Mouse (Mus musculus) gastrocnemius, adult 2 months (tissue): ENCODE data around the gene Arid1b. TPM values are rescaled to one million over a fixed set of nuclear protein-coding genes. Genes with fewer than 3 reads are reported as not detected.

ENCODE experiments used
- DNase-seq: peaks from one replicate; pipeline ENCODE4 v3.0.0; 2022
- H3K27ac ChIP-seq: fragments of 200-600 bp; 2 replicates; pipeline ENCODE4 v1.8.1; 2022; ENCODE audit warnings: mild to moderate bottlenecking
- H3K4me3 ChIP-seq: fragments of 200-600 bp; 2 replicates; pipeline ENCODE4 v1.8.1; 2022; ENCODE audit warnings: mild to moderate bottlenecking, moderate library complexity
- CTCF ChIP-seq: fragments of 200-600 bp; IDR thresholded peaks from 2 replicates; pipeline ENCODE4 v1.8.1; 2022; ENCODE audit warnings: antibody characterized with exemption, mild to moderate bottlenecking, moderate library complexity
- intact Hi-C: fragments of 180-260 bp; cut with DNase I; formaldehyde crosslinking; loops from one replicate; pipeline ENCODE4 v1.15.1; 2025
- total RNA-seq, 2 experiments: library from RNA; stranded (reverse); gene quantifications; 2 replicates each; pipeline ENCODE4 v1.2.3; 2021

Gene Arid1b
- total RNA-seq, 2 experiments from 2014 or later = 35.1 to 35.6 TPM

DNA sequence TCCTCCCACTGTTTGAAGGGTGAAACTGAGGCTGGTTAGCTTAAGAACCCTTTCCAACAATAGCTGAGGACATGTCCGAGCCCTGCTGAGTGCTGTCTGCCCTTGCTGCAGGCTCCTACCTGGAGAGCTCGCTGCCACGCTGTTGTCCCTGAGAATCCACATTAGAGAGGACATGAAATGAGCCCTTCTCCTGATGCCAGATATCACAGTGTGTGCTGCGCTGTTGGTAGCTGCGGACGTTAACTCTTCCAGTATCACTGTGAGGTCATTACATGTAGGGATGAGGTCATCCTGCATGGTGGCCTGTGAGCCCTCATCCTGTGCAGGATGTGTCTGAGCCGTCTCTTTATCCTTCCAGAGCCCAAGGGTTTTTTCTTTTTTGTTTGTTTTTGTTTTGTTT, 235.9 kb downstream of the Arid1b start:
- intact Hi-C loops = no loop called here
- no peak for DNase-seq
- H3K4me3 ChIP-seq = no peak overlapping the region
- no peak for TF ChIP-seq CTCF
- H3K27ac ChIP-seq = no peak overlapping the region

DNA sequence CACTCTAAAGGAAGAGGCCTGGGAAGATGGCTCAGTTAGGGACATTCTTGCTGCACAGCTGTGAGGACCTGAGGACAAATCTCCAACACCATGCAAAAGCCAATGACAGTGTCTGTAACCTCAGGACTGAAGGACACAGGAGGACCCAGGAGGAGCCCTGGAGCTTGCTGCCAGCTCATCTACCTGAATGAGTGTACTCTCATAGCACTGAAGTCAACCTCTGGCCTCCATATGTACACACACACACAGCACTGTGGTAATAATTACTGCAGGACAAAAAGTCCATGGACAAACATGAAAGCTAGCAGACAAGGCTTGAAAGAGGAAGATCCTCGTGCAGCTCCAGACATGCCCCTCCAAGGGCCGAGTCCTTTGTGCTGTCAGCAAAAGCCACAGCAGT, 238.0 kb downstream of the Arid1b start:
- no peak for TF ChIP-seq CTCF
- intact Hi-C loops = no loop called here
- H3K27ac ChIP-seq = no peak overlapping the region
- H3K4me3 ChIP-seq = no peak overlapping the region
- DNase-seq = no peak

- intact Hi-C loops = no loop called here
- DNase-seq = no peak
- TF ChIP-seq CTCF = no peak
- no peak overlapping the region for H3K27ac ChIP-seq
- H3K4me3 ChIP-seq = no peak overlapping the region
Measured at GRCm38 (mm10) chr17:5233991-5234390, 239.9 kb downstream of the Arid1b start.

DNA sequence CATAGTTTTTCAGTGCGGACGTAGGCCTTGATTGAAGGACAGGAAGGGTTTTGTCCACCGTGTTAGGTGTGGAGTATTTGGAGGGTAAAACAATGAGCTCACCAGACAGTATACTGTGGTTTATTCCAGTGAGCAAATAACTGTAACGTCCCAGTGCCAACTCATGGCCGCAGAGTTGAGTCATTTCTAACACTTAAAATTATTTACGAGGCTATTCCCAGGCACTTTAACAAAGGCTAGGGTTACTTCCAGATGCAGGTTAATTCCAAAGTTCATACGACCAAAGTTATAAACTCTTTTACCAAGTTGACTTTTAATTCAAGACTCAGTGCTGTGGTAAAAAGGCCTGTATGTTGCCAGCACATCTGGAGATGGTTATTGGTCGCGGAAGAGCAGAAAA, 240.9 kb downstream of the Arid1b start:
- TF ChIP-seq CTCF = no peak
- intact Hi-C loops = no loop called here
- H3K27ac ChIP-seq = no peak overlapping the region
- H3K4me3 ChIP-seq = no peak overlapping the region
- no peak for DNase-seq

DNA sequence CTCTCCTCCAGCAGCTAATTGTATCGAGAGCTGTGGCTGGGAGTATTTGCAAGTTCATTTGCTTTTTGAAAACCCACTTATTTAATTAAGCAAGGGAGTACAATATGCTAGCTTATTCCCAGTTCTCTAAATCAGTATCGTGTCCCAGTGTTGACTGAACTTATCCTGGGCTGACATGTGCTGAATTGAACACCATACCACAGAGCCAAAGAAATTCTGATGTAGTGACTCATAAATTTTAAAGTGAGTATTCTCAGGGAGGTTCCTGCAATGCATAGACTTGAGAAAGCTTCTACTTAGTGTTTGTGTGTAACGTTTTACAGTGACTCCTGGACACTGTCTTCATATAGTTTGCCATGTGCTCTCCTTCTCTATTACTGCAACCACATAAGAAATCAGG, 243.6 kb downstream of the Arid1b start:
- no peak for TF ChIP-seq CTCF
- intact Hi-C loops = no loop called here
- no peak for DNase-seq
- H3K4me3 ChIP-seq = no peak overlapping the region
- H3K27ac ChIP-seq = peak overlapping the region; percentile 43; the same call in 1 of the 2 replicates

DNA sequence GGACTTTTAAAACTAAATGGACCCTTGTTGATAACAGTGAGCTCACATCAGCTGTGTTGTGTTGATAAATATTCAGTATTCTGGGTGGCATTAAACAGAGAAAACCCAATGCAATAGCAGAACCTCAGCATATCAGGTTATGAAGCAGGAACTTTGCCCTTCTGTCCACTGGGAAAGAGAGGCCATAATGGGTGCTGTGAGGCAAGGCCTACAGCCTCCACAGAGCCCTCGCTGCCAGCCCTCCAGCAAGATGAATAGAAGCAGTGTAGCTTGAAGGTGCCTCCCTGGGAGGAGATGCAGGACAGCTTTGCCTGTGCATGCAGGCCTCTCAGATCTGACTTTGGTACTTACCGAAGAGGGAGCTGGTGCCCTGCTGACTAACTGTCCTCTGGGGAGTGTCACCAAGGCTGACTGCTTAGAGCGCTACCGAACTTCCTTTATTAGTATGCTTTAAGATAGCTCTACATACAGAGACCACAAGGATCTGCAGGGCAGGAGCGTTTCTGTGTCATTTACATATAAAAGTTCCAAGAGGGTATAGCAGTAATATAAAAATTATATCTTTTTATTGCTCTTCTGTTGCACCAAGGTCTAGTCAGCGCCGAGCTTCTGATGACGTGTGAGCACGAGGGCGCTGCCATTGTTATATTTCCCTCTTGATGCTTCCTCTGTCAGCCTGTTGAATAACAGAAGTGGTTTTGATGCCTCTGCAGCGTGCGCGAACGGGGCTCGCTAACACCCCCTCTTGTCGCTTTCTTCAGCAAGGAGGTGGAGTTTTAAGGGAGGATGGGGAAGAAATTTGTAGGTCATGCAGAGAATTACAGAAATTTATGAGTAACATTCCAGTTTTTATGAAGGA, 244.5 kb downstream of the Arid1b start:
- H3K27ac ChIP-seq = peak overlapping the region; percentile 43; the same call in 1 of the 2 replicates
- intact Hi-C loops = no loop called here
- no peak for DNase-seq

DNA sequence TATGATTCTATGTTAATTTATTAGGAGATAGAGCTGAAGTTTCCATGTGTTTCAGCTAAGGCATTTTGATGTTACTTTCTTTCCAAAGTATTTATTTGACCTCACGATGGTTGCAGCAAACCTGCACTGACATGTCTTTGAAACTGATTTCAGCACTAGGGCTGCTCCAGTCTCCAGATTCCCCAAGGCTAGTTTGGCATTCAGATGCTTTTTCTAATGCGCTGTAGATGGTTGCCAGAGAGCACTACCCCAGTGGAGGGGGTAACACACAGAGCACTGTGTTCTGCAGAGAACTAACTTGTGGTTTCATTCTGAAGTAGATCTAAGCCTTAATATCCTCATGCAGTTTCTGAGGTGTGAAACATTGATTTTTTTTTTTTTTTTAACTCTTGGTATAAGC, 250.4 kb downstream of the Arid1b start:
- H3K4me3 ChIP-seq = no peak overlapping the region
- DNase-seq = no peak
- no peak for TF ChIP-seq CTCF
- no peak overlapping the region for H3K27ac ChIP-seq
- intact Hi-C loops = no loop called here

More for the DNA sequence above, 244.5 kb downstream of the Arid1b start:
- H3K4me3 ChIP-seq = no peak overlapping the region
- no peak for TF ChIP-seq CTCF

- Histone ChIP-seq H3K4me3 (no peak overlapping the region), H3K27ac (peak overlapping the region; percentile 53)
- intact Hi-C loops = no loop called here
- peak; percentile 67 for DNase-seq
- TF ChIP-seq CTCF = no peak
Measured at GRCm38 (mm10) chr17:5246688-5247087, 252.6 kb downstream of the Arid1b start.

- intact Hi-C loops = no loop called here
- H3K27ac ChIP-seq = peak overlapping the region; percentile 53
- no peak for TF ChIP-seq CTCF
Measured at GRCm38 (mm10) chr17:5247247-5247646, 253.1 kb downstream of the Arid1b start.

DNA sequence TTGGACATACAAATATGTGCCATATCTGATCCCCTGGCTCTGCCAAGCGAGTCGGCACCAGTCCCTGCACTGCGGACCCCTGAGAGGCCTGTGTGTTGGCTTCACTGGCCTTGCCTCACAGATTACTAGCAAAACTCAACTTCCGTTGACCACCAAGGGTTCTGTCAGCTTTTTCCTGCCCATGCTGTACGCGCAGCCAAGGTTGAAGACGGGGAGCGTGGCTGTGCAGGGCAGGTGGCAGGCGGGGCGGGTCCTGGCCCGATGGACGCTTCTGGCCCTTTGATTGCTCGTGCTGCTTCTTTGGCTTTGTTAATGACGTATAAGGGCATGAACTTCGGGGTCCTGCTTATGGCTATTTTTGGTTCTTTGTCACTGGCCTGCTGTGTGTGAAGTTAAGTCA, 253.6 kb downstream of the Arid1b start:
- intact Hi-C loops = no loop called here
- DNase-seq = no peak
- Histone ChIP-seq H3K4me3 (no peak overlapping the region), H3K27ac (0 out of 2 replicates have a peak overlapping the region, but pooled peaks have one; percentile 53)
- no peak for TF ChIP-seq CTCF

More at GRCm38 (mm10) chr17:5247247-5247646, 253.1 kb downstream of the Arid1b start:
- no peak for DNase-seq
- H3K4me3 ChIP-seq = no peak overlapping the region

- no peak for TF ChIP-seq CTCF
- DNase-seq = peak; percentile 28
- intact Hi-C loops = no loop called here
- Histone ChIP-seq H3K4me3 (no peak overlapping the region), H3K27ac (peak overlapping the region; percentile 59; the same call in 1 of the 2 replicates)
Measured at GRCm38 (mm10) chr17:5248957-5249656, 255.0 kb downstream of the Arid1b start.

DNA sequence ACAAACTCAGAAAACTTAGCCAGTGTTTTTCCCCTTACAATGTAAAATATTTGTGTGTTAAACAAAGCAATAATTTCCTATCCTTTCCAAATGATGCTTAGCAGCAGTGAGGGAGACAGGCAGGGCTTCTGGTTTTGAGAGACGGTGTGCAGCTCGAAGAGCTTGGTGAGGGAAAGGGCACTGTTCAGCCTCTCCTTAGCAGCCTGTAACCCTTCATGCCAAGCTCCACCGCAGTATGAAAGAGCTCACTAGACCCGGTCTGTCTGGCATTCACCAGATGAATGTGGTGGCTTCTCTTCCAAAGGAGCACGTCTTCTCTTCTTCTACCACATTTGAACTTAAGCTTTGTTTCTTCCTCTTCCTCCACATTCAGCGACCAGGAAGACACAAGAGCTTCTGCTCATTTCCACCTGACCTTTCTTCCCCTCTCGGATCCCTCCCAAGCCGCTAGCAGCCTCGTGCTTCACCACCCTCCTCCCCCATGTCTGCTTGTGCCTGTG, 255.6 kb downstream of the Arid1b start:
- Histone ChIP-seq H3K4me3 (no peak overlapping the region), H3K27ac (no peak overlapping the region; the same call in 1 of the 2 replicates)
- no peak for DNase-seq
- intact Hi-C loops = loop anchor here (5.0 kb wide), 2 partner anchors 68 to 148 kb away; no protein-coding TSS in a partner anchor
- no peak for TF ChIP-seq CTCF

DNA sequence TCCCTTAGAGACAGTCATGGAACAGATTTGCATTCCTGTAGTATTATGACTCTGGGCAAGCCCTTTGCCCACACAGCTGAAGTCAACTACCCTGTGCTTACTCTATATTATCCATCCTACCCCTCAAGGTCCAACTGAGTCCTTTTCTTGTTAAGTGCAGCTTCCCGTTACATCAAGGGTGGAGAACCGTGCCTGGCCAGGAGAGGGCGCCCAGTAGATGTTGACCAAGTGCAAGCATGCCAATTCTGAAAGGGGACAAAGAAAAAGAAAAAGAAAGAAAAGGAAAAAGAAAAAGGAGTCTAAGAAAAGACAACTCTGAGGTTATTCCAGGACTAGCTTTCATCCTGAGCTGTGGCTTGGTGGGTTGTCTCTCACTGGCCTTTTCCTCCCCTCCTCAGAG, 258.3 kb downstream of the Arid1b start:
- DNase-seq = peak; percentile 78

More for the DNA sequence above, 258.3 kb downstream of the Arid1b start:
- Histone ChIP-seq H3K27ac (no peak overlapping the region), H3K4me3 (no peak overlapping the region)
- TF ChIP-seq CTCF = peak; percentile 85
- intact Hi-C loops = loop anchor here (5.0 kb wide), 2 partner anchors 65 to 145 kb away; no protein-coding TSS in a partner anchor
